Mouse (Mus musculus) MEL (cell line): Measurements from ENCODE around the gene Arnt2.

Source experiments
- CTCF ChIP-seq, 3 experiments: IDR thresholded peaks in 2 of 3; conservative IDR thresholded peaks in 1 of 3; 2 replicates each; pipeline ENCODE4 v1.5.1; 2011 to 2012; ENCODE audit warnings: low read length in 3 of 3, low read depth in 2 of 3, mild to moderate bottlenecking in 2 of 3, improper control_type of control experiment in 1 of 3, inconsistent platforms in 1 of 3, mixed read lengths in 1 of 3, moderate library complexity in 1 of 3; ENCODE audit not compliant: control insufficient read depth in 1 of 3, insufficient read depth in 1 of 3, poor library complexity in 1 of 3, severe bottlenecking in 1 of 3
- MAFK ChIP-seq: IDR thresholded peaks from 2 replicates; pipeline ENCODE4 v1.6.1; 2011; ENCODE audit warnings: low read depth, mild to moderate bottlenecking, low read length, improper control_type of control experiment, borderline replicate concordance

- TF ChIP-seq CTCF (IDR thresholded peaks at IDR 0.05 in 2 of 3, conservative IDR thresholded peaks at IDR 0.05 in 1 of 3; ENCODE audit: control insufficient read depth in 1 of 3, insufficient read depth in 1 of 3, low read depth in 2 of 3, low read length in 3 of 3, poor library complexity in 1 of 3, severe bottlenecking in 1 of 3): no peak
- no peak for TF ChIP-seq MAFK
Observed at GRCm38 (mm10) chr7:84448512-84448911, 38.5 kb upstream of the Arnt2 start.
